Mouse (Mus musculus) liver, embryonic 14.5 days (tissue): ENCODE measurements around the gene Nabp2.

Source experiments
- CTCF ChIP-seq: IDR thresholded peaks from 2 replicates; pipeline ENCODE4 v1.5.1; 2016; ENCODE audit warnings: antibody characterized with exemption, low read depth, control low read depth
- EP300 ChIP-seq: IDR thresholded peaks from 2 replicates; pipeline ENCODE4 v1.6.1; 2016; ENCODE audit warnings: antibody characterized with exemption, low read depth

DNA sequence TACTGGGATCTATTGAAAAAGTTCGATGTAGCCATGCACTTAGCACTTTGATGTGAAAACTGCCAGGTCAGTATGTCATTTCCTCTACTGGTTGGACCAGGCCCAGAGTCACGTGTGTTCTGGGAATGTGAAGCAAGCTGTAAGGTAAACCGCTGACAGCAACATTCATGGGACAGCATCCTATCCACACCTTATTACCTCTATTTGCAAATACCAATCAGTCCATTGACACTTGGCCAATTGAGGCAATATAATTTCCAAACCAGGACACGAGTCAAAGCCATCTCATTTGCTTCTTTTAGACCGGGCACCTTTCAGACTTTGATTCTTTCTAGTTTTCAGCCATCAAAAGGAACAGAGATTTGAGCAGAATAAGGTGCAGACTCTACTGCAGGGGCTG, 17.8 kb upstream of the Nabp2 start:
- TF ChIP-seq CTCF, result no peak
- no peak for TF ChIP-seq EP300
